Mouse (Mus musculus) kidney, adult 18-20 months (tissue): Measurements from ENCODE around the gene Tra2b.
"Not testable (repeated sequence)": the region's sequence is repeated elsewhere in the genome, so short reads cannot be mapped to it uniquely, and the experiment has no call there.

Experiments
- DNase-seq: peaks from one replicate; pipeline ENCODE4 v3.0.0; 2021

Tra2b gene

GRCm38 (mm10) chr16:22241376-22242238 lies 24.2 kb downstream of the Tra2b start:
- no peak for DNase-seq

GRCm38 (mm10) chr16:22240856-22241255 lies 24.9 kb downstream of the Tra2b start:
- no peak for DNase-seq

- no peak for DNase-seq
These were observed 25.8 kb downstream of the Tra2b start for GRCm38 (mm10) chr16:22239978-22240377.

- DNase-seq, result no peak
These were observed 26.7 kb downstream of the Tra2b start for GRCm38 (mm10) chr16:22238928-22239620.

GRCm38 (mm10) chr16:22238402-22238801 lies 27.4 kb downstream of the Tra2b start:
- DNase-seq, result not testable (repeated sequence)

- DNase-seq, result no peak
These were observed 29.0 kb downstream of the Tra2b start for GRCm38 (mm10) chr16:22236814-22237213.

- no peak for DNase-seq
These were observed 31.3 kb downstream of the Tra2b start for GRCm38 (mm10) chr16:22234535-22234934.

- DNase-seq, result not testable (repeated sequence)
These were observed 35.5 kb downstream of the Tra2b start for GRCm38 (mm10) chr16:22230276-22230675.

GRCm38 (mm10) chr16:22203501-22203900 lies 62.3 kb downstream of the Tra2b start:
- no peak for DNase-seq

GRCm38 (mm10) chr16:22201858-22202257 lies 63.9 kb downstream of the Tra2b start:
- no peak for DNase-seq

- no peak for DNase-seq
These were observed 65.3 kb downstream of the Tra2b start for GRCm38 (mm10) chr16:22200476-22200875.
